Mouse (Mus musculus): Measurements from ENCODE around the gene Epo. TPM values are rescaled to one million over a fixed set of nuclear protein-coding genes. Genes with fewer than 3 reads are reported as not detected.

Epo gene
- not detected for polyA plus RNA-seq (2014; fragmentation: Illumina TruSeq; extraction: RNeasy Lipid Tissue Mini Kit (QIAGEN cat#74804); ENCODE audit: low read depth, low replicate concordance)

GRCm38 (mm10) chr5:137533117-137533827 is at the start of gene Epo, which contains the start of gene Gnb2:
Epo (minus strand) TSS chr5:137533242.
Gnb2 (minus strand) TSS chr5:137533510.

GRCm38 (mm10) chr5:137569665-137570064 is 36.6 kb upstream of the Epo start, which contains the start of gene Tfr2:
Tfr2 (plus strand) TSS chr5:137569840.

GRCm38 (mm10) chr5:137553411-137553837 is 20.4 kb upstream of the Epo start, which contains the start of gene Actl6b:
Actl6b (plus strand) TSS chr5:137553517.

GRCm38 (mm10) chr5:137518436-137518835 is 14.6 kb downstream of the Epo start, which contains the start of gene Gigyf1:
Gigyf1 (plus strand) TSS chr5:137518548.

GRCm38 (mm10) chr5:137501709-137502666 is 31.1 kb downstream of the Epo start, which contains the start of gene Pop7:
Pop7 (minus strand) TSS chr5:137502518.

GRCm38 (mm10) chr5:137476964-137477363 is 56.1 kb downstream of the Epo start, which contains the start of gene Zan:
Zan (minus strand) TSS chr5:137477064.

Other genes with a start within 250 kb of the Epo start
- gene Ache, start 245.7 kb downstream of the Epo start, polyA plus RNA-seq (2014; fragmentation: Illumina TruSeq; extraction: RNeasy Lipid Tissue Mini Kit (QIAGEN cat#74804); ENCODE audit: low read depth, low replicate concordance) = not detected
- 0.35 TPM for gene Ufsp1, start 238.6 kb downstream of the Epo start, polyA plus RNA-seq (2014; fragmentation: Illumina TruSeq; extraction: RNeasy Lipid Tissue Mini Kit (QIAGEN cat#74804); ENCODE audit: low read depth, low replicate concordance)
- 56.1 TPM for gene Srrt, start 225.6 kb downstream of the Epo start, polyA plus RNA-seq (2014; fragmentation: Illumina TruSeq; extraction: RNeasy Lipid Tissue Mini Kit (QIAGEN cat#74804); ENCODE audit: low read depth, low replicate concordance)
- not detected for gene Trip6, start 218.8 kb downstream of the Epo start, polyA plus RNA-seq (2014; fragmentation: Illumina TruSeq; extraction: RNeasy Lipid Tissue Mini Kit (QIAGEN cat#74804); ENCODE audit: low read depth, low replicate concordance)
- 0.28 TPM for gene Slc12a9, start 199.6 kb downstream of the Epo start, polyA plus RNA-seq (2014; fragmentation: Illumina TruSeq; extraction: RNeasy Lipid Tissue Mini Kit (QIAGEN cat#74804); ENCODE audit: low read depth, low replicate concordance)
- gene Ephb4, start 183.1 kb downstream of the Epo start, polyA plus RNA-seq (2014; fragmentation: Illumina TruSeq; extraction: RNeasy Lipid Tissue Mini Kit (QIAGEN cat#74804); ENCODE audit: low read depth, low replicate concordance) = 0.32 TPM
- 2.8 TPM for gene Zan, start 56.2 kb downstream of the Epo start, polyA plus RNA-seq (2014; fragmentation: Illumina TruSeq; extraction: RNeasy Lipid Tissue Mini Kit (QIAGEN cat#74804); ENCODE audit: low read depth, low replicate concordance)
- not detected for gene Pop7, start 30.7 kb downstream of the Epo start, polyA plus RNA-seq (2014; fragmentation: Illumina TruSeq; extraction: RNeasy Lipid Tissue Mini Kit (QIAGEN cat#74804); ENCODE audit: low read depth, low replicate concordance)
- gene Gigyf1, start 14.7 kb downstream of the Epo start, polyA plus RNA-seq (2014; fragmentation: Illumina TruSeq; extraction: RNeasy Lipid Tissue Mini Kit (QIAGEN cat#74804); ENCODE audit: low read depth, low replicate concordance) = 0.83 TPM
- 1.3 TPM for gene Gnb2, start 268 bp upstream of the Epo start, polyA plus RNA-seq (2014; fragmentation: Illumina TruSeq; extraction: RNeasy Lipid Tissue Mini Kit (QIAGEN cat#74804); ENCODE audit: low read depth, low replicate concordance)
- gene Actl6b, start 20.3 kb upstream of the Epo start, polyA plus RNA-seq (2014; fragmentation: Illumina TruSeq; extraction: RNeasy Lipid Tissue Mini Kit (QIAGEN cat#74804); ENCODE audit: low read depth, low replicate concordance) = not detected
- 0.25 TPM for gene Tfr2, start 36.6 kb upstream of the Epo start, polyA plus RNA-seq (2014; fragmentation: Illumina TruSeq; extraction: RNeasy Lipid Tissue Mini Kit (QIAGEN cat#74804); ENCODE audit: low read depth, low replicate concordance)
- not detected for gene Mospd3, start 67.8 kb upstream of the Epo start, polyA plus RNA-seq (2014; fragmentation: Illumina TruSeq; extraction: RNeasy Lipid Tissue Mini Kit (QIAGEN cat#74804); ENCODE audit: low read depth, low replicate concordance)
- 12.9 TPM for gene Pcolce, start 80.5 kb upstream of the Epo start, polyA plus RNA-seq (2014; fragmentation: Illumina TruSeq; extraction: RNeasy Lipid Tissue Mini Kit (QIAGEN cat#74804); ENCODE audit: low read depth, low replicate concordance)
- gene Fbxo24, start 95.8 kb upstream of the Epo start, polyA plus RNA-seq (2014; fragmentation: Illumina TruSeq; extraction: RNeasy Lipid Tissue Mini Kit (QIAGEN cat#74804); ENCODE audit: low read depth, low replicate concordance) = 3.5 TPM
- 1.6 TPM for gene Lrch4, start 95.9 kb upstream of the Epo start, polyA plus RNA-seq (2014; fragmentation: Illumina TruSeq; extraction: RNeasy Lipid Tissue Mini Kit (QIAGEN cat#74804); ENCODE audit: low read depth, low replicate concordance)
- gene Gm20605, start 95.9 kb upstream of the Epo start, polyA plus RNA-seq (2014; fragmentation: Illumina TruSeq; extraction: RNeasy Lipid Tissue Mini Kit (QIAGEN cat#74804); ENCODE audit: low read depth, low replicate concordance) = 0.39 TPM
- 1.2 TPM for gene Sap25, start 108.1 kb upstream of the Epo start, polyA plus RNA-seq (2014; fragmentation: Illumina TruSeq; extraction: RNeasy Lipid Tissue Mini Kit (QIAGEN cat#74804); ENCODE audit: low read depth, low replicate concordance)
- not detected for gene Irs3, start 112.5 kb upstream of the Epo start, polyA plus RNA-seq (2014; fragmentation: Illumina TruSeq; extraction: RNeasy Lipid Tissue Mini Kit (QIAGEN cat#74804); ENCODE audit: low read depth, low replicate concordance)
- 5.5 TPM for gene Agfg2, start 151.5 kb upstream of the Epo start, polyA plus RNA-seq (2014; fragmentation: Illumina TruSeq; extraction: RNeasy Lipid Tissue Mini Kit (QIAGEN cat#74804); ENCODE audit: low read depth, low replicate concordance)
- 0.07 TPM for gene Nyap1, start 208.4 kb upstream of the Epo start, polyA plus RNA-seq (2014; fragmentation: Illumina TruSeq; extraction: RNeasy Lipid Tissue Mini Kit (QIAGEN cat#74804); ENCODE audit: low read depth, low replicate concordance)
- gene Tsc22d4, start 212.5 kb upstream of the Epo start, polyA plus RNA-seq (2014; fragmentation: Illumina TruSeq; extraction: RNeasy Lipid Tissue Mini Kit (QIAGEN cat#74804); ENCODE audit: low read depth, low replicate concordance) = 7.8 TPM
- 3.4 TPM for gene Ppp1r35, start 245.6 kb upstream of the Epo start, polyA plus RNA-seq (2014; fragmentation: Illumina TruSeq; extraction: RNeasy Lipid Tissue Mini Kit (QIAGEN cat#74804); ENCODE audit: low read depth, low replicate concordance)

Measured in testis, adult 10 weeks (tissue).